17 mouse cellular contexts compared by ENCODE assay signal in the genomic region with DNA sequence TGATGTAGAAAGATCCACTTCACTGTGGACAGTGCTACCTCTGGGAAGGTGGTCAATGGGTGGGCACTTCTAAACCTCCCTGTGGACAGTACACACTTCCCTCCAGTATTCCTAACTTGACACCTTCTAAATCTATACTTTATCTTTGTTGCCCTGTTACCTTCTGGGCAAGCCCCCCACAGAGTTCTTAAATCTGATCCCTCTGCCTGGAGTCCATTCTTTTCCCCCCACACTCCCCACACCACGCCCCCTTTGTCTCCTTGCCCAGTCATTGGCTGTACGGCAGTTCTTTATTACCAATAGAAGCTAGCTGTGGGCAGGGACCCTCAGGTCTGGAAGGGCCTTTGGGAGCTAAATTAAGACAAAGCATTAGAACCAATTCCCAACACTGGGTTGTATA. TPM values are rescaled to one million over a fixed set of nuclear protein-coding genes. Genes with fewer than 3 reads are reported as not detected.
"Had no signal": no experiment of that assay in that cellular context is flagged by ENCODE, and none has a peak within 500 bp of the region (broad histone marks: within the 10 kb centered on the region; RNA-seq: fewer than 3 reads in every experiment).

No protein-coding gene starts in this region.

- H3K27ac ChIP-seq: neural tube, embryonic 13.5 days; neural tube, embryonic 15.5 days; stomach, embryonic 15.5 days; stomach, postnatal 0 days had no signal

- H3K4me1 ChIP-seq: neural tube, embryonic 15.5 days; stomach, embryonic 15.5 days had no signal

- H3K4me2 ChIP-seq: neural tube, embryonic 13.5 days; neural tube, embryonic 15.5 days; stomach, embryonic 15.5 days had no signal

- H3K27me3 ChIP-seq: neural tube, embryonic 13.5 days; neural tube, embryonic 15.5 days; stomach, embryonic 15.5 days had no signal

- H3K36me3 ChIP-seq: neural tube, embryonic 13.5 days; neural tube, embryonic 15.5 days; stomach, embryonic 15.5 days had no signal

- H3K9me3 ChIP-seq: neural tube, embryonic 13.5 days; neural tube, embryonic 15.5 days; stomach, embryonic 15.5 days had no signal

- DNase-seq: retina, postnatal 1 day; right cerebral cortex, adult 18-20 months; right cerebral cortex, postnatal 14 days; right cerebral cortex, postnatal 25 days; right cerebral cortex, postnatal 4 days; spleen, adult 18-20 months; thymus, adult 18-20 months; thymus, adult 2 months; thymus, postnatal 14 days; thymus, postnatal 25 days; thymus, postnatal 36 days; thymus, postnatal 4 days had no signal

- H3K9ac ChIP-seq: neural tube, embryonic 13.5 days; neural tube, embryonic 15.5 days; stomach, embryonic 15.5 days had no signal

- H3K4me3 ChIP-seq: neural tube, embryonic 13.5 days; neural tube, embryonic 15.5 days; stomach, embryonic 15.5 days had no signal

RNA-seq across cellular contexts. Expression of a gene that starts 8.5 kb away (rescaled TPM):
- total RNA-seq: neutrophil, adult 5-6 weeks had no signal
